Mouse (Mus musculus) heart, postnatal 0 days (tissue): ENCODE data around the gene Slc39a3. TPM values are rescaled to one million over a fixed set of nuclear protein-coding genes. Genes with fewer than 3 reads are reported as not detected.

Experiments
- ATAC-seq: fragments of 200-750 bp; cut with Nextera tagmentation; 2 replicates; pipeline ENCODE4 v1.8.0; 2017; ENCODE audit warnings: low read depth, moderate number of reproducible peaks, moderate library complexity; ENCODE audit not compliant: insufficient read depth
- DNase-seq: peaks from one replicate; pipeline ENCODE4 v3.0.0-alpha.2; 2016; ENCODE audit warnings: low spot score
- H3K27ac ChIP-seq: fragments of 300-500 bp; sonication (generic); 2 replicates; pipeline ENCODE4 v1.5.1; 2014; ENCODE audit warnings: low read depth, mild to moderate bottlenecking
- H3K27me3 ChIP-seq: fragments of 300-500 bp; sonication (generic); 2 replicates; pipeline ENCODE4 v1.6.1; 2014; ENCODE audit warnings: low read length, mixed read lengths; ENCODE audit not compliant: control insufficient read depth, insufficient read depth
- H3K36me3 ChIP-seq: fragments of 300-500 bp; sonication (generic); replicated peaks from 2 replicates; pipeline ENCODE4 v1.6.1; 2014; ENCODE audit warnings: low read length, mixed read lengths; ENCODE audit not compliant: control insufficient read depth, insufficient read depth
- H3K4me1 ChIP-seq: fragments of 300-500 bp; sonication (generic); 2 replicates; pipeline ENCODE4 v1.6.1; 2014; ENCODE audit warnings: antibody characterized with exemption; ENCODE audit not compliant: control insufficient read depth, insufficient read depth
- H3K4me2 ChIP-seq: fragments of 300-500 bp; sonication (generic); 2 replicates; pipeline ENCODE4 v1.6.1; 2014; ENCODE audit warnings: low read depth, mild to moderate bottlenecking, low read length, moderate library complexity
- H3K4me3 ChIP-seq: fragments of 300-500 bp; sonication (generic); 2 replicates; pipeline ENCODE4 v1.5.1; 2014; ENCODE audit warnings: low read depth, low read length
- H3K9ac ChIP-seq: fragments of 300-500 bp; sonication (generic); replicated peaks from 2 replicates; pipeline ENCODE4 v1.6.1; 2014; ENCODE audit warnings: low read depth, low read length, mixed read lengths
- H3K9me3 ChIP-seq: fragments of 300-500 bp; sonication (generic); replicated peaks from 2 replicates; pipeline ENCODE4 v1.6.1; 2016; ENCODE audit warnings: low read length; ENCODE audit not compliant: control insufficient read depth
- CTCF ChIP-seq: IDR thresholded peaks from 2 replicates; pipeline ENCODE4 v1.5.1; 2016; ENCODE audit warnings: antibody characterized with exemption, control low read depth, low read depth
- EP300 ChIP-seq: IDR thresholded peaks from 2 replicates; pipeline ENCODE4 v1.6.1; 2016; ENCODE audit warnings: antibody characterized with exemption, low read depth
- WGBS: fragments of 180-500 bp; shearing (Covaris S2); extraction: QIAGEN DNeasy Blood & Tissue Kit; methylation state at CpG from one replicate; pipeline ENCODE4 v1.1.7; 2014; 5-methylcytosine and 5-hydroxymethylcytosine counted together
- polyA plus RNA-seq: library from polyadenylated mRNA; unstranded; fragments of >200 nt; fragmentation: Nextera tagmentation; extraction: Ambion mirVana; gene quantifications from 2 replicates; pipeline ENCODE4 v1.2.1, GENCODE M21; 2015
- total RNA-seq: library from RNA; depleted of rRNA; stranded (reverse); fragments of >200 nt; gene quantifications from 2 replicates; pipeline ENCODE4 v1.2.3, GENCODE M21; 2014; ENCODE audit warnings: low replicate concordance; rRNA removed

The Slc39a3 gene
- 18.7 and 29.3 TPM in 2 replicates for total RNA-seq
- 6.3 and 7.5 TPM in 2 replicates for polyA plus RNA-seq

GRCm38 (mm10) chr10:81036988-81037580, at the start of gene Slc39a3:
Slc39a3 (minus strand) TSS chr10:81037426.
- no peaks in the 10 kb centered on the region for H3K9me3 ChIP-seq
- peak within 1 kb of the TSS; percentile 61 for H3K4me2 ChIP-seq
- peak within 1 kb of the TSS; percentile 56 for H3K4me3 ChIP-seq
- H3K27me3 ChIP-seq = no peaks in the 10 kb centered on the region
- WGBS = 1% methylated on average over 35 of the region's 35 CpGs
- H3K9ac ChIP-seq = peak within 1 kb of the TSS; percentile 51
- no peaks in the 10 kb centered on the region for H3K36me3 ChIP-seq
- peak within 1 kb of the TSS; percentile 15; the same call in 1 of the 2 replicates for H3K27ac ChIP-seq
- ATAC-seq (peak; percentile 99), DNase-seq (peak; percentile 97)
- TF ChIP-seq EP300 (peak; percentile 86), CTCF (no peak)
- no peaks in the 10 kb centered on the region for H3K4me1 ChIP-seq

- H3K36me3 ChIP-seq = peaks cover 6% of the 10 kb centered on the region; the same call in 1 of the 2 replicates
- H3K4me1 ChIP-seq = no peaks in the 10 kb centered on the region
- TF ChIP-seq EP300 (no peak), CTCF (peak; percentile 30; the same call in 1 of the 2 replicates)
- ATAC-seq (no peak), DNase-seq (no peak)
- H3K9ac ChIP-seq = no peak overlapping the region
- no peaks in the 10 kb centered on the region for H3K27me3 ChIP-seq
- 68% methylated on average over 2 of the region's 2 CpGs for WGBS
- no peak overlapping the region for H3K4me3 ChIP-seq
- no peaks in the 10 kb centered on the region for H3K9me3 ChIP-seq
- H3K4me2 ChIP-seq = no peak overlapping the region
- no peak overlapping the region for H3K27ac ChIP-seq
These were observed 49.8 kb upstream of the Slc39a3 start for GRCm38 (mm10) chr10:81087021-81087420.

GRCm38 (mm10) chr10:81082168-81082960, 45.1 kb upstream of the Slc39a3 start:
- peaks cover 44% of the 10 kb centered on the region for H3K36me3 ChIP-seq
- peak; percentile 57 for ATAC-seq
- TF ChIP-seq CTCF (peak; percentile 84), EP300 (no peak)
- H3K9me3 ChIP-seq = no peaks in the 10 kb centered on the region
- H3K27ac ChIP-seq = no peak overlapping the region
- no peak overlapping the region for H3K4me3 ChIP-seq
- WGBS = 73% methylated on average over 7 of the region's 7 CpGs
- H3K27me3 ChIP-seq = no peaks in the 10 kb centered on the region
- no peak overlapping the region for H3K4me2 ChIP-seq
- no peaks in the 10 kb centered on the region for H3K4me1 ChIP-seq
- peak; percentile 43 for DNase-seq
- H3K9ac ChIP-seq = no peak overlapping the region

- Histone ChIP-seq H3K9me3 (no peaks in the 10 kb centered on the region), H3K9ac (no peak overlapping the region), H3K27ac (no peak overlapping the region), H3K4me2 (no peak overlapping the region), H3K4me3 (no peak overlapping the region), H3K4me1 (no peaks in the 10 kb centered on the region), H3K27me3 (no peaks in the 10 kb centered on the region), H3K36me3 (peaks cover 44% of the 10 kb centered on the region)
- DNase-seq (no peak), ATAC-seq (no peak)
- 90% methylated on average over 31 of the region's 31 CpGs for WGBS
- no peak for TF ChIP-seq EP300
- TF ChIP-seq CTCF = no peak
These were observed 42.9 kb upstream of the Slc39a3 start for GRCm38 (mm10) chr10:81080008-81080655.

- Histone ChIP-seq H3K4me3 (no peak overlapping the region), H3K4me1 (no peaks in the 10 kb centered on the region), H3K27ac (no peak overlapping the region), H3K9me3 (no peaks in the 10 kb centered on the region), H3K4me2 (no peak overlapping the region), H3K9ac (no peak overlapping the region), H3K27me3 (no peaks in the 10 kb centered on the region), H3K36me3 (peaks cover 48% of the 10 kb centered on the region)
- DNase-seq = no peak
- ATAC-seq = no peak
- WGBS = 89% methylated on average over 11 of the region's 11 CpGs
- TF ChIP-seq CTCF (no peak), EP300 (no peak)
These were observed 40.7 kb upstream of the Slc39a3 start for GRCm38 (mm10) chr10:81077916-81078315.
